Mouse (Mus musculus) left cerebral cortex, adult 9 months (tissue): ENCODE measurements at regions not wholly inside any gene's neighbourhood (a gene's known extent, or its start where the extent isn't known, plus 50 kb on each side); places are given as distances from the start of the nearest gene placed in this dataset.

ENCODE experiments used
- DNase-seq, 2 experiments: peaks; one replicate each; pipeline ENCODE4 v3.0.0; 2022; ENCODE audit warnings: low spot score in 2 of 2

DNA sequence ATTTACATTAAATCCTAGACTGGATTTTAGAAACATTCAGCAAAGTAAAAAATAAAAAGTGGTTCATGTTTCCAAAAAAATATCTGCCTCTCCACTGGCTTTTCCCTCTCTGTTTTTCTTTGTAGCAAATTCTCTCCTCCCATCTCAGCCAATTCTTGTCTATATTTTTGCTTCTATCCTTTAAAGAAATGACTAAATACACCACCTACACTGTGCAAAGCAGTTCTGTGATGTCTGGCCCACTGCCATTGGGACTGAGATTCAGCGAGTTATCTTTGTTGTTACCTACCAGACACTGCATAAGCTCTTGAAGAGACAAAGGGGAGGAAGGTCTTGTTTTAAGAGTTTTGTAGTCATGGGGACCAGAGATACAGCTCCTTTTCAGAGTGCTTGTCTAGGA, 835.8 kb upstream of the Klhl29 start:
- DNase-seq = peak; percentile 48 to 81

DNA sequence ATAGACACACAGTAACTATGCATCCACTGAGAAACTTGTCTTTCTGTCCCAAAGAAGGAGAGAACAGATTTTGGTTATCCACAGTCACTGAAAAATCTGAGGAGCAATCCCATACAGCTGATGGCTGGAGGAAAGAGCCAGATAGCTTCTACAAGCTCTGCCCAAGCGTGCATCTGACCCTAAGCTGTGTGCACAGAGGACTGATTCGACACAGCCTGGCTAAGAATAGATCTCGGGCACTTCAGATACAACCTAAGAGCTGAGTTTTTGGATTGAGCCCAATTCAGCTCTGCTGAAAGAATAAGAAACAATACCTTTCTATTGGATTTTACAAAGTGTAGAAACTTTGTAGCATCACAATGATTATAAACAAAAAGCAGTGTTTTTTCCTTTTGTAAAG, 813.8 kb upstream of the Klhl29 start:
- DNase-seq = no peak

DNA sequence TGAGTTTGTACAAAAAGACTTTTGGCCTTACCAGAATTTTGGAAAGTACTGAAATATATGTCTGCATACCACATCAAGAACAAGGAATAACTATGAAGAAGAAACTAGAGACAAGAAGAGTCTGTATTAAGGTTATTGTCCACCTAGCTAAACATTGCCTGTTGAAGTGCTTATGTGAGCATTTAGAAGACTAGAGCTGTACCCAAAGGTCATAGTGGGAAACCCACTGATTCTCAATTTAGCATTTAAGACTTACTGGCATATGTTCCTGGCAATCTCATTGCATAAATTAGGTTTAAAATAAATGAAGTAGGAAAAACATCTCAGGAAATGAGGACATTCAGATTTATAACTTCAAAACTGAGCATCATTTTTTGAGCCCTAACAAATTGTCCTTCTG, 793.3 kb upstream of the Klhl29 start:
- DNase-seq = peak in 1 of 2 experiments; percentile 5

DNA sequence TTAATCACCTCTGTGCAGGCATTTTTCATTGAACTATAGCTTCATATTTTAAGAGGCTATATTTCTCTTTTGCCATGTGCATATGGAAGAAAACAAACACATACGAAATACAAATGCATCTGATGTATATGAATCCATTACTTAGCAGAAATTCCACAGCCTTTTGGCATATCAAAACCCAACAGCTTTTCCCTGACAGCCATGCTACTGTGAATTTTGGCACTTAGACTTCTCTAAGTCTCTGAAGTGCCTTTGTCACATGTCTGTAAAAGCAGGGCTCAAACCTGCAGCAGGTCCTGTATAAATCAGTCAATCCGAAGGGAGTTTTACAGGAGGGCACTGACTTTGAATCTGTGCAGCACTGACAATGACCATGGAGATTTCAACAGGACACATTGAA, 778.8 kb upstream of the Klhl29 start:
- no peak for DNase-seq

DNA sequence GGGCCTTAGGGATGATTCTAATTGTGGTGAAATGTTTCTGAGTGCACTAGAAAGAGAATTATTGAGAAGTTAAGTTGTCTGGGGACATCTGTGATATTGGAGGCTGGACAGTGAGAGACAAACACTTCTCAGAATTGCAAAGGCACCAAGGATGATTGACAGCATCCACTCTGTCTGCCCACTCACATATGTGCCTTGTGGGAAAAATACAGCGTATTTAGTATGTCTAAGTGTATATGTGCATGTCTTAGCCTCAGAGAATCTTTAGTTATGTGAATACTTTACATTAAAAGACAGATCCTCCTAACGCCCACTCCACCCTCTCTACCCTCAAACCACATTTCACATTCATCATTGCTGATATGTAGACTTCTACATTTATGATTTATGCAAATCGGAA, 776.0 kb upstream of the Klhl29 start:
- DNase-seq = no peak

DNA sequence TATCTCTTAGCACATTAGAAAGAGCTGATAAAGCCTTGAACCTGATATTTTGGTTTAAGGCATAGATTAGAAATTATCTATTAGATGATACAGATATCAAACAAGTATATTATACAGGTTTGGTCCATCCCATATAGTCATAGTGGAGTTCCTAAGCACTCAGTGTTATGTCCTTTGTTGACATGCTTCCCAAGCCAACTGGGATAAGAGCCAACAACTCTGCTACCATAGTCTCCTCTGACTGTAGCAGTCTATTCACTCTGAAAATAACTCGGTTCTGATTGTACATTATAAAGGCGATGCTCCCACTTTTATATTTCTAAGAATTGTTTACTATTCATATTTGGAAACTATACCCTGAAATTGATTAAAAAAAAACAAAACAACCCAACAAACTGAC, 757.0 kb upstream of the Klhl29 start:
- DNase-seq = no peak

DNA sequence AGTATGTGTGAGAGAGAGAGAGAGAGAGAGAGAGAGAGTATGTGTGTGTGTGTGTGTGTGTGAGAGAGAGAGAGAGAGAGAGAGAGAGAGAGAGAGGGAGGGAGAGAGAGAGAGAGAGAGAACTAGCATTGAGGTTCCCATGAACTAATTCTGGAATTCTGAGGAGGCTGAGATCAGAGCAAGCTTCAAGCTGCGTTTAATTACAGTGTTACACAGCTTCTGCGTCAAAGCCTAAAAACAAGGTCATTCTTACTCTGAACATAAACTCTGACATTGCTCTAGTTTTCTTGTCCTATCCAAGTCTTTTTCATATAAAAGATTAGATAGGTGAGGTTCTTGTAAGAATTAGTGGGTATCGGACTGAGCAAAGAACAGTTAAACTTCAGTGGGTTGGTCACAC, 744.1 kb upstream of the Klhl29 start:
- no peak for DNase-seq

DNA sequence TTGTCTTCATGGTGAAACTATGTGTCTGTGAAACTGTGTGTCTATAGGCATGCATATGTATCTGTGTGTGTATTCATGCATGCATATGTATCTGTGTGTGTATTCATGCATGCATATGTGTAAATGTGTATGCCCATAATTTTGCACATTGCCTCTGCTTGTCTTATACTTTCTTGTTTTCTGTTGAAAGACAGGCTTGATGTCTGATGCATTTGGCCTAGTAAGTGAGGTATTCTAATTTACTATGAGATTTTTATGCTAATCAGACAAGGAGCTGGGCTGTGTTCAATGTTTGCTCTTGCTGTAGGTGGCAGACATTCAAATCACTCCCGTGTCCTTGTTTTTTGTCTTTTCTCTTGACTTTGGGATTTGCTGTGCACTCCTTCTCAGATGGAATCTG, 739.8 kb upstream of the Klhl29 start:
- no peak for DNase-seq

DNA sequence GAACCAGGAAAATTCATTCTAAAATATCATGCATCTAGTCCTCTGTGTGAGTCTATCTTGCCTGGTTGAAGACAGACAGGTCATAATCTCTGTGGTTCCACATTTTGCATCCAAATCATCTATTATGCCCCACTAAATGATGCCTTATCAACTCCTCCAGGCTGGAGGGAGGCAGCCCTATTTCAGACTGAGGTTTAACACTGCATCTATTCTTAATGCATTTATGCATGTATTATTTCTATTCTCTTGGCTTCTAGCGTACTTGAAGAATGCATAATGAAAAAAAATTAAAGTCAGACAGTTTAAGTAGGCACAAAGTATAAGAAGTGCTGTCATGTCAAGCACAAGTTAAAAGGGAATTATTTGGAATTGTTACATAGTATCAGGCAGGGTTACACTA, 721.8 kb upstream of the Klhl29 start:
- no peak for DNase-seq

DNA sequence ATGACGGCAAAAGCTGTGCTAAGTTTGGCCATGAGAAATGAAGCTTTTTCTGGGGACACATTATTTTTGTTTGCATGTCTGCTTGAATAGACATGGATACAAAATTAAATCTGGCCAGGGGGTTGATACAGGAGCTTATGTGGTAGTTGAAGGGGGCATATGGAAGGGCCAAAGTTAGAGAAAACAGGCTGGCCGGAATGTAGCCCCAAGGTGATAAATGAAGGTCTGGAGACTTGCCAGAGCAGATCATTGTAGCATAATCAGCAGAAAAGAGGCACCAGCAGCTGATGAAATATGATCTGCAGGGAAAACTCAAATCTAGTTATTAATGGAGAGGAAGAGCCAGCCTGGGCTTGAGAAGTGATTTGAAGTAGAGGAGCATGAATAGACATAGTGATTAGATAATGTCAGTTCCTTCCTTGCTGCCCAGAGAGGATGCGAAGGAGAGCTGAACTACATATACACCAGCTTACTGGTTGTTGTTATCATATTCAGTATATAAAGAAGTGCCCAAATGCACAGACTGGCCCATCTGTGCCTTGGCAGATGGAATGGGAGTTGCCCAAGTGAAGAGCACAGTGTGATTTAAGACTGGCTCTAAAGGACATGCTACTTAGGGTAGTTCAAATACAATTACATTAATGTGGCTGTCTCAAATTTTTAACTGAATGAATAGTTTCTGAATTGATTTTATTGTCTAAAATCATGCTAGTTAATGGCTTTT, 712.3 kb upstream of the Klhl29 start:
- no peak for DNase-seq

DNA sequence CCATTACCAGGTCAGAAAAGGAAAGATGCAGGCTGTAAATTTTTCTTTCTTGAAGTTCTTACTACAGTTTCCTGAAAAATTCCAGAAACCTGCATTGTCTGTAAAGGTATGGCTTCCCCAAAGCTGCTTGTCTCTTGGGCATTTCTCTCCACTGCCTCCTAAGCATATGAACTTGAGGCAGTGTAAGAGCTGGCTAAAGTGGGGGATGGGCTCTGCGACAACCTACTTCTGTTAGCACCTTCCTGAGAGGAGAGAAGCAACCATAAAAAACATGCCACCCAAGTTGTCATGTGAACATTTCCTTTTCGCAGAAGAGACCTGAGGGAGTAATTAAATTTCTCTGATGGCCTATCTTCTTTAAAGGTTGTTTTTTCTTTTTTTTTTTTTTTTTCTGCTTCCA, 711.6 kb upstream of the Klhl29 start:
- no peak for DNase-seq

DNA sequence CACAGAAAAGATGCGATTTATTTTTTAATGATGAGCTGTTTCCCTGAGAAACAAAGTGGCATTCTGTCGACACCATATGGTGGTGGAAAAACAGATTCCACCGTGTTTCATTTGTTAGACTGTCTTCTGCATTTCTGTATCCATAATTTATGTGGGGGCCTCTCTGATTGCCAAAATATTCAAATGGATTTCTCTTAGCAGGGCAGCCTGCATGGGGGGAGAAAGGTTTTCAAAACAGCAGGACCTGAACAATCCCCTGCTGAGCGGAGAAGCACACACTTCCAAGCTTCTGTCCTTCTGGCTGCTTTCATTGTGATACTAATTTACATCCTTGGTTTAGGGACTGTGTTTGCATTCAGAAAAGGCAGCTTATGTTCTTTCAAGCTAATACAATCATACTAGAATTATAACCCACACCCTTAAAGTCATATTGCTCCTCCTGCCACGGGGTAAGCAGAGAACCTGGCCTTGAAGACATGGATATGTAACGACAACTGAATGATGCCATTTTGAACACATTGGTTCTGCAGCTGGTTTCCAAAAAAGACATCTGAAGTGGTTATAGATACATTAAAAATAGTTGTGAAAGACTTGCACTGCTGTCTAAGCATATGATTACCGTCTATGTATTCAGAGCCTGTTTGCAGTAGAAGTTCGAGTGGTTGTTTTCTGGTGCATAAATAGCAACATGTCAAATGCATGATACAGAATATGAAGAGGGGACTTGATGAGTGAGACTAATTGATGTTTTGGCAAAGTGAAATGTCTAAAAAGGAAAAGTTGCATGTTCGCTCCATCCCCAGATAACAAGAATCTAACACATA, 671.6 kb upstream of the Klhl29 start:
- peak in 1 of 2 experiments; percentile 10 for DNase-seq

DNA sequence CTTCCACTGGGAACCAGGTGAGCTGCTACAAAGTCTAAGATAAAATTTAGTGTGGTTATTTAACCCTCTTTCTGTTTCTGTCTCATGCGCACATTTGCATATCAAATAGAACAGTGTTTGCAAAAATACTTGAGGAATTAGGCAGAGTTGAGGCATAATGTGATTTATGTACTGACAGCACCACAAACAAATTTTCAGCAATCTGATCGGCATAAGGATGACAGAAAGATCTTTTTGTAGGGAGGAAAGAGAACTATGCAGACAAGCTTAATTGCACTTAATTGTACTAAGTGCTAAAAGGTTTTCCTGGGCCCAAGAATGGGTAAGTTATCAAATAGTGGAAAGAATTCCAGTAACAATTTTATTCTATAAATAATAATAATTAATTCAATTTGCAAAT, 670.6 kb upstream of the Klhl29 start:
- DNase-seq = no peak

DNA sequence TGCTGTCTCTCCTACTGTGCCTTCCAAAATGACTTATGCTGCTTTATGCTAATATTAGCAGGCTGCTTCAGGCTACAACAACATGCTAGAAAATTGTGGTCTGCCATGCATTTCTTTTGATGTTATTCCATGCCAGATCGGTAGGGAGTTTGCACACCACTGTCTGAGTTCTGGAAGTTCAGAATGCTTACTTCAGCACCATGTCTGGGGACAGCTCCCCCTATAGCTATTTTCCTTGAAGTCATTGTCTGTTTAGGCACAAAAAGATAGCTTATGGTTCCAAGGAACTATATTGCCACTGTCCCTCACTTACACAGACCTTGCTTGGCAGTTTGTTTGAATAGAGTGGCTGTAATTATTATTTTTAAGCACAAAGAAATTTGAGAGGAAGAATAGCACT, 666.8 kb upstream of the Klhl29 start:
- DNase-seq = no peak

DNA sequence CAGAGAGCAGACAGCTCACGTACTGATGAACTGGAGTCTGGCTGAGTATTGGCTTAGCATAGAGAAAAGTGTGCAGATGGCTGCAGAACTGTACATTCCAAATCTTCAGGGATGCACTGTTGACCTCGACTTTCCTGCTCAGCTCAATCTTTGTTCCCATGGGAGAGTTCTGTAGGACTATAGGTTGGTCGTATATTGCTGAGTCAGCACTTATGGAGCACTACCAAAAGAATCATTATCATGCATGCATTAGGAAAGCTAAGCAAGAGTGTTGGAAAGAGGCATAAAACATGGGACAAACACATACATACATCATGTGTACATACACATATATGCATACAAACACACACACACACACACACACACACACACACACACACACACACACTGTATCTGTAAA, 648.6 kb upstream of the Klhl29 start:
- DNase-seq = no peak

DNA sequence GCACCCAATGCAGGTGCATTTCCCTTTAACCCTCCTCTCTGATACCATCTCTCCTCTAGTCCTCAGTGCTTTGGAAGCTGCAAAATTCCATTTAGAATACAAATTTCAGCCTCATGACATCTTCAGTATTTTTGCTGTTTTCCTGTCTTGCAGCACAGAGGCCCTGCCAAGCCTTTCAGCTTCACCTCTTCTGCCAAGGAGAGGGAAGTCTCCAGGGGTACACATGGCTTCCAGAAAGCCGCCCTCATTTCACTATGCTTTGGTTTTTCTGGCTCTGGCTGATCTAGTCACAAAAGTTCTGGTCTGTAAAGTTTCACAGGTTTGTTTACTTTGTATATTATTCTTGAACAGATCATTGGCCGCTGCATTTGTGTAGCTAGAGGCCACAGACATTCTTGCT, 647.0 kb upstream of the Klhl29 start:
- DNase-seq = no peak

DNA sequence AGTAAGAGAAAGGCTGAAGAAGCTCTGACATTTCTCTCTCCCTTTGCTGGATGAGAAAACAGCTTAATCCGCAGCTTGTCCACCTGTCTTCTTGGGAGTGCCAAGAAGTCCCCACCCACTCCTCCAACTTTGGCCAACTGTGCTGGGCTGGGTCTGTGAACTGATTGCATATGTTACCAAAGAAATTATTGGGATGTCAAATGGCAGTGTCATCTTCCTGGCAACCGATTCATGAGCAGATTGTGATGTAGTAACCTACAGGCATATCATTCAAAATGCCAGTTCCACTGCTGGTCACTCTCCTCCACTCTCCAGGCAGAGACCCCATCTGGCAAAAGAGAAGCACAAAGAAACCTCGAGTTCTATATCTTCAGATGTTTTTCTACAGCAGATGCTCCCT, 625.5 kb upstream of the Klhl29 start:
- DNase-seq = no peak

DNA sequence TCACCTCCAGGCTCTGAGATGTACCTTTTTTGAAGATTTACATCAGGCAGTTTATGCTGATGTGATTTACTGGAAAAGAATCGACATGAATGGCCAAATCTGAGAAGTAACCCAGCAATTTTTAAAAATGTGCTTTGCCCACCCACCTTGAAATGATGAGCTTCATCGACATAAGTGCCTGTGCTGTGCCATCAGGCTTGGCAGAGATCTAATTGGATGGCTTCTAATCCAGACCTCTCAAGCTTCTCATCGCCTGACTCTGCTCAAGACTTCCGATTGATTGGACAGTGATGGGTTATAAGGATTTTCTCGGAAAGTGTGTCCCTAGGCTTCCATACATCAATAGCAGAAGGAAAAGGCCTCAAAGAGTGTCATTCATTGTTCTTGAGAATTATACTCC, 621.9 kb upstream of the Klhl29 start:
- DNase-seq = no peak

DNA sequence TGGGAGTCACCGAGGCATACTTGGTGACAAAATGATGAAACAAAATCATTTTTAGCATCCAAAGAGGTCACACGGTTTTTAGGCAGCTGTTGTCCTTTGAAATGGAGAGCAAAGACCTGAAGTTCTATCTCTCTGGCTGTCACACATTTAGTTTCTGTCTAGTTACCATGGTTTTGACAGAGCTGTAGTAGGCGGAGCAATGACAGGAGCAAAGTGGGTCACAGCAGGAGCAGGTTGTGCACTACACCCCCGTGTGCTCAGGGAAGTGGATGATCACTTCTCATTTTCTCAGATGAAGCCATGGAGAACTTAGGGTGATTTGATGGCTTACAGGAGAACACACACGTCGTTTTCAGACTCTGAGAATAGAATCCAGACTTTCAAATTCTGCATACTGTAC, 621.2 kb upstream of the Klhl29 start:
- DNase-seq = peak in 1 of 2 experiments; percentile 15

DNA sequence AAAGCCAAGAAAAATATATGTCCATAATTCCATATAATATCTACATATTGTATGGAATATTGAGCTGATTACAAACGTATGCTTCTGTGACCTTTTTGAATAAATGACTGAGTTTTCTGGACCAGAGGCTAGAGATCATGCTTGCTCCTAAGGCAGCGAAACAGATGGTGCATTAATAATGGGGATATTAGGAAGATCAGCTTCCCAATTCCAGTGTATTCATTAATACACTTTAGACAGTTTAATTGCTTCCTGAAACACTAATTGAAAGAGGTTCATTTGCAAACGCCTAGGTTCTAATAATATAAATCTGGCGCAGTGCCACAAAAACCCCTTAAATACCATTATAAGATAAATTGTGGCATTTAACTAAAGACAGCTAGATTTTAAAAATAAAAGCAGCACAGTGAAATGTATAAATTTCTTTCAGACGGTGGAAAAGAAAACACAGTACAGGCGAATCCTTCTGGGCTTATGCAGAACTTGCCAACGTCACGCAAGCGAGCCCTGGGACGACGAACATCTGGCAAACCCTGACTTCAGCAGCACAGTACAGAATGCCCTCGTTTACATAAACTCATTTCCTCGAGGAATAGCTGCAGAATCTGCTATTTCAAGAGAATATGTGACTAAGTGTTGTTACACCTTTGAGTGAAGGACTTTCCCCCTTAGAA, 608.6 kb upstream of the Klhl29 start:
- DNase-seq = peak in 1 of 2 experiments; percentile 4

DNA sequence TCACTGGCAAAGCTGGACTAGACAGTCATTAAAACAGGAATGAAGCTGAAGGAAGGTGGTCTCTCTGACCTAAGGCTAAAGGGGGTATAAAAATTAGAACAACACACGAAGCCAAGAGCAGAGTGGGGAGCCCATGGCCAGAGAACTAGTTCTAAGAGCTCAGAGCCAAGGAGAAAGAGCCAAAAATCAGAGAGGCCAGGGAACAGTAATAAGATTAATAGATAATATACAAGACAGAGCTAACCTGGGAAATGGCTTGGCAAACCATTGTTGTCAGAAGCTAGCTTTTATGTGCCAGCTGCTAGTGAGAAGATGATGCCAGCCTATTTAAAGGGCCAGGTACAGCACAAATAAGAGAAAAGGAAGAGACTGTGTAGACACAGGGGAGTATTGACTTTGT, 606.6 kb upstream of the Klhl29 start:
- DNase-seq = no peak

DNA sequence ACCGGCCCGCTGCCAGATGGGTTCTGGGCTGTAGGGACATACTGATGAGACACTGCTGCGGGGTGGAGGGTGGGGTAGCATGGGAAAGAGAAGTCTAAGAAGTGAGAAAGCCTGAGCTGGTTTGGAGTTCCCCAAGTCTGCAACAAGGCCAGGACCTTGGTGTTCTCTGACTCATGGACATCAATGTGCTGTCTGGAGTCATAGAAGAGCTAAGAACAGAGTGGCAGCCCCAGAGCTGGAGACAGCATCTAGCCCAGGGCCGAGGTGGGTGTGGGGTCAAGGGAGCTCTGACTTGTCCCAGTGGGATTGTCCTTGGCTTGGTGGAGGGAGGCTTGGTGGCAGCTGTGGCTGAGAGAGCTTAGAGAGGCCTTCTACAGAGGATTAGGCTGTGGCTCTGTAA, 600.4 kb upstream of the Klhl29 start:
- DNase-seq = no peak

DNA sequence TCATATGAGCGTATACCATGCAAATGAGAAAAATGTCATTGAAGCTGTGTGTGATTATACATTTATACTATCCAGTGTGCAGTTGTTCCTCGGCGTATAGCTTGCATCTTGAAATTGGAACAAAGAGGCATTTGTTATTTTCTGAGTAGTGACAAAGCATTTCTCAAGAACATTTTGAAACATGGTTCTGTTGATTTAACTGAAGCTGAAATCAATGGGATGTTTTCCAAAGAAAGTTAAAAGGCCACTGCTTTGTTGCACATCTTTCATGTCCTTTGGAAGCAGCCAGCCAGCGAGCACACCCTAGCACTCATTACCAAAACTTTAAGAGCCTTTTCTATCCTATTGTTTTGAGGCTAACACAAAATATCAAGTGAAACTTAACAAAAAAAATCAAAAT, 594.1 kb upstream of the Klhl29 start:
- DNase-seq = no peak
